Mouse (Mus musculus) intestine, embryonic 15.5 days (tissue): ENCODE measurements around the gene Plekha4. TPM values are rescaled to one million over a fixed set of nuclear protein-coding genes. Genes with fewer than 3 reads are reported as not detected.
"Not testable (repeated sequence)": the region's sequence is repeated elsewhere in the genome, so short reads cannot be mapped to it uniquely, and the experiment has no call there.

Source experiments
- ATAC-seq: fragments of 200-750 bp; cut with Nextera tagmentation; 2 replicates; pipeline ENCODE4 v1.8.0; 2017; ENCODE audit warnings: moderate TSS enrichment, moderate library complexity
- H3K27ac ChIP-seq: fragments of 300-500 bp; sonication (generic); 2 replicates; pipeline ENCODE4 v1.5.1; 2015; ENCODE audit warnings: mild to moderate bottlenecking, inconsistent platforms
- H3K27me3 ChIP-seq: fragments of 300-500 bp; sonication (generic); replicated peaks from 2 replicates; pipeline ENCODE4 v1.6.1; 2015; ENCODE audit warnings: inconsistent platforms
- H3K36me3 ChIP-seq: fragments of 300-500 bp; sonication (generic); 2 replicates; pipeline ENCODE4 v1.6.1; 2015; ENCODE audit warnings: inconsistent platforms
- H3K4me1 ChIP-seq: fragments of 300-500 bp; sonication (generic); replicated peaks from 2 replicates; pipeline ENCODE4 v1.6.1; 2015; ENCODE audit warnings: inconsistent platforms
- H3K4me2 ChIP-seq: fragments of 300-500 bp; sonication (generic); replicated peaks from 2 replicates; pipeline ENCODE4 v1.6.1; 2015; ENCODE audit warnings: mild to moderate bottlenecking, inconsistent platforms
- H3K4me3 ChIP-seq: fragments of 300-500 bp; sonication (generic); replicated peaks from 2 replicates; pipeline ENCODE4 v1.5.1; 2015; ENCODE audit warnings: inconsistent platforms
- H3K9ac ChIP-seq: fragments of 300-500 bp; sonication (generic); 2 replicates; pipeline ENCODE4 v1.6.1; 2015; ENCODE audit warnings: inconsistent platforms
- H3K9me3 ChIP-seq: fragments of 300-500 bp; sonication (generic); 2 replicates; pipeline ENCODE4 v1.6.1; 2016; ENCODE audit warnings: inconsistent platforms
- WGBS: fragments of 180-500 bp; shearing (Covaris S2); methylation state at CpG from one replicate; pipeline ENCODE4 v1.1.7; 2015; 5-methylcytosine and 5-hydroxymethylcytosine counted together
- polyA plus RNA-seq: library from polyadenylated mRNA; unstranded; fragments of >200 nt; fragmentation: Nextera tagmentation; extraction: Ambion mirVana; gene quantifications from 2 replicates; pipeline ENCODE4 v1.2.1, GENCODE M21; 2015

The Plekha4 gene
- polyA plus RNA-seq, 1 experiment from 2014 or later, result 1.5 TPM

- H3K4me1 ChIP-seq, result peaks cover 26% of the 10 kb centered on the region
Observed at GRCm38 (mm10) chr7:45524841-45525621, 1.1 kb upstream of the Plekha4 start.

GRCm38 (mm10) chr7:45526474-45527120 is 467 bp downstream of the Plekha4 start:
- H3K27me3 ChIP-seq, result no peaks in the 10 kb centered on the region
- 26% methylated on average over 7 of the region's 7 CpGs for WGBS
- peak overlapping the region; percentile 84; the same call in 1 of the 2 replicates for H3K9ac ChIP-seq
- ATAC-seq, result no peak
- H3K4me2 ChIP-seq, result peak overlapping the region; percentile 83
- peaks cover 25% of the 10 kb centered on the region for H3K4me1 ChIP-seq
- H3K4me3 ChIP-seq, result peak overlapping the region; percentile 72
- H3K36me3 ChIP-seq, result no peaks in the 10 kb centered on the region
- H3K9me3 ChIP-seq, result no peaks in the 10 kb centered on the region
- H3K27ac ChIP-seq, result peak overlapping the region; percentile 91

More at GRCm38 (mm10) chr7:45524841-45525621, 1.1 kb upstream of the Plekha4 start:
- Histone ChIP-seq H3K9me3 (no peaks in the 10 kb centered on the region), H3K9ac (peak overlapping the region; percentile 84), H3K36me3 (no peaks in the 10 kb centered on the region), H3K27me3 (no peaks in the 10 kb centered on the region), H3K27ac (peak overlapping the region; percentile 91; the same call in 1 of the 2 replicates), H3K4me3 (peak overlapping the region; percentile 72), H3K4me2 (peak overlapping the region; percentile 83)
- WGBS, result 20% methylated on average over 12 of the region's 12 CpGs
- no peak; the same call in 1 of the 2 replicates for ATAC-seq

GRCm38 (mm10) chr7:45527169-45527568 is 1.0 kb downstream of the Plekha4 start:
- not testable (repeated sequence) for H3K27me3 ChIP-seq, H3K36me3 ChIP-seq, H3K9me3 ChIP-seq, H3K27ac ChIP-seq, H3K4me2 ChIP-seq, ATAC-seq, H3K4me3 ChIP-seq, H3K9ac ChIP-seq
- H3K4me1 ChIP-seq, result peaks cover 25% of the 10 kb centered on the region
- WGBS, result 89% methylated on average over 6 of the region's 6 CpGs

GRCm38 (mm10) chr7:45529461-45529860 is 3.3 kb downstream of the Plekha4 start:
- Histone ChIP-seq H3K4me1 (peaks cover 14% of the 10 kb centered on the region), H3K36me3 (no peaks in the 10 kb centered on the region), H3K9ac (no peak overlapping the region), H3K9me3 (no peaks in the 10 kb centered on the region), H3K27ac (0 out of 2 replicates have a peak overlapping the region, but pooled peaks have one; percentile 36), H3K4me2 (peak overlapping the region; percentile 19; the same call in 1 of the 2 replicates), H3K4me3 (no peak overlapping the region), H3K27me3 (no peaks in the 10 kb centered on the region)
- ATAC-seq, result no peak
- 24% methylated on average over 6 of the region's 6 CpGs for WGBS

- Histone ChIP-seq H3K9me3 (no peaks in the 10 kb centered on the region), H3K4me1 (peaks cover 4% of the 10 kb centered on the region; the same call in 1 of the 2 replicates), H3K4me3 (no peak overlapping the region), H3K9ac (no peak overlapping the region), H3K36me3 (no peaks in the 10 kb centered on the region), H3K27ac (no peak overlapping the region), H3K4me2 (peak overlapping the region; percentile 24), H3K27me3 (no peaks in the 10 kb centered on the region)
- no peak for ATAC-seq
- 40% methylated on average over 2 of the region's 2 CpGs for WGBS
Observed at GRCm38 (mm10) chr7:45530643-45531042, 4.5 kb downstream of the Plekha4 start.

- Histone ChIP-seq H3K9ac (no peak overlapping the region), H3K27me3 (no peaks in the 10 kb centered on the region), H3K4me3 (no peak overlapping the region), H3K4me2 (no peak overlapping the region), H3K9me3 (no peaks in the 10 kb centered on the region), H3K36me3 (no peaks in the 10 kb centered on the region), H3K27ac (no peak overlapping the region), H3K4me1 (peaks cover 6% of the 10 kb centered on the region)
- ATAC-seq, result no peak
- 74% methylated on average over 1 of the region's 1 CpGs for WGBS
Observed at GRCm38 (mm10) chr7:45535676-45536075, 9.5 kb downstream of the Plekha4 start.

- WGBS, result 82% methylated on average over 10 of the region's 10 CpGs
- Histone ChIP-seq H3K36me3 (no peaks in the 10 kb centered on the region), H3K9me3 (no peaks in the 10 kb centered on the region), H3K27ac (no peak overlapping the region), H3K27me3 (no peaks in the 10 kb centered on the region), H3K4me2 (peak overlapping the region; percentile 92), H3K4me3 (peak overlapping the region; percentile 52), H3K4me1 (peaks cover 6% of the 10 kb centered on the region), H3K9ac (no peak overlapping the region)
- ATAC-seq, result no peak; the same call in 1 of the 2 replicates
Observed at GRCm38 (mm10) chr7:45537602-45538001, 11.5 kb downstream of the Plekha4 start.

- 4% methylated on average over 29 of the region's 29 CpGs for WGBS
Observed at GRCm38 (mm10) chr7:45538163-45539041, 12.3 kb downstream of the Plekha4 start.

GRCm38 (mm10) chr7:45539095-45539494 is 13.0 kb downstream of the Plekha4 start:
- no peaks in the 10 kb centered on the region for H3K36me3 ChIP-seq
- H3K27ac ChIP-seq, result no peak overlapping the region
- no peaks in the 10 kb centered on the region for H3K27me3 ChIP-seq
- peaks cover 6% of the 10 kb centered on the region for H3K4me1 ChIP-seq
- 86% methylated on average over 3 of the region's 3 CpGs for WGBS
- no peak overlapping the region for H3K4me2 ChIP-seq
- no peak overlapping the region for H3K9ac ChIP-seq
- no peak overlapping the region for H3K4me3 ChIP-seq
- no peaks in the 10 kb centered on the region for H3K9me3 ChIP-seq
- no peak; the same call in 1 of the 2 replicates for ATAC-seq

More at GRCm38 (mm10) chr7:45538163-45539041, 12.3 kb downstream of the Plekha4 start:
- peak overlapping the region; percentile 52 for H3K4me3 ChIP-seq
- ATAC-seq, result peak; percentile 89
- peaks cover 6% of the 10 kb centered on the region for H3K4me1 ChIP-seq
- no peaks in the 10 kb centered on the region for H3K9me3 ChIP-seq
- H3K9ac ChIP-seq, result peak overlapping the region; percentile 46; the same call in 1 of the 2 replicates
- H3K27me3 ChIP-seq, result no peaks in the 10 kb centered on the region
- no peaks in the 10 kb centered on the region for H3K36me3 ChIP-seq
- H3K4me2 ChIP-seq, result peak overlapping the region; percentile 92
- no peak overlapping the region for H3K27ac ChIP-seq

- 62% methylated on average over 2 of the region's 2 CpGs for WGBS
- Histone ChIP-seq H3K36me3 (no peaks in the 10 kb centered on the region), H3K27me3 (no peaks in the 10 kb centered on the region), H3K9me3 (no peaks in the 10 kb centered on the region), H3K4me3 (no peak overlapping the region), H3K4me2 (no peak overlapping the region), H3K4me1 (peaks cover 6% of the 10 kb centered on the region), H3K27ac (no peak overlapping the region), H3K9ac (no peak overlapping the region)
- ATAC-seq, result no peak
Observed at GRCm38 (mm10) chr7:45540213-45540612, 14.1 kb downstream of the Plekha4 start.

GRCm38 (mm10) chr7:45544525-45544924 is 18.4 kb downstream of the Plekha4 start:
- Histone ChIP-seq H3K4me1 (no peaks in the 10 kb centered on the region), H3K27ac (no peak overlapping the region), H3K4me2 (no peak overlapping the region), H3K4me3 (no peak overlapping the region), H3K9ac (no peak overlapping the region), H3K27me3 (no peaks in the 10 kb centered on the region), H3K9me3 (no peaks in the 10 kb centered on the region), H3K36me3 (no peaks in the 10 kb centered on the region)
- WGBS, result 85% methylated on average over 1 of the region's 1 CpGs
- ATAC-seq, result no peak
